Mouse (Mus musculus) splenic B cell, adult 2 months (primary cell): ENCODE measurements around the gene Arhgap28.

Experiments used
- DNase-seq: peaks from one replicate; pipeline ENCODE4 v3.0.0-alpha.2; 2011; ENCODE audit warnings: low read depth, low spot score
- H3K27me3 ChIP-seq: 2 replicates; pipeline ENCODE4 v1.6.1; 2012; ENCODE audit warnings: mild to moderate bottlenecking, low read length, moderate library complexity, mixed read lengths; ENCODE audit not compliant: control insufficient read depth, poor library complexity, insufficient read depth, severe bottlenecking
- H3K36me3 ChIP-seq: 2 replicates; pipeline ENCODE4 v1.6.1; 2012; ENCODE audit warnings: mild to moderate bottlenecking, low read length, moderate library complexity, mixed read lengths; ENCODE audit not compliant: control insufficient read depth, poor library complexity, insufficient read depth, severe bottlenecking

Gene Arhgap28

GRCm38 (mm10) chr17:67966853-67967540 is 36.9 kb downstream of the Arhgap28 start:
- no peaks in the 10 kb centered on the region for H3K27me3 ChIP-seq

GRCm38 (mm10) chr17:67962858-67963257 is 41.1 kb downstream of the Arhgap28 start:
- Histone ChIP-seq H3K36me3 (no peaks in the 10 kb centered on the region), H3K27me3 (no peaks in the 10 kb centered on the region)
- no peak for DNase-seq

More at GRCm38 (mm10) chr17:67966853-67967540, 36.9 kb downstream of the Arhgap28 start:
- DNase-seq, result no peak
- H3K36me3 ChIP-seq, result no peaks in the 10 kb centered on the region

GRCm38 (mm10) chr17:67962020-67962419 is 41.9 kb downstream of the Arhgap28 start:
- DNase-seq, result no peak
- Histone ChIP-seq H3K36me3 (no peaks in the 10 kb centered on the region), H3K27me3 (no peaks in the 10 kb centered on the region)

- Histone ChIP-seq H3K36me3 (no peaks in the 10 kb centered on the region), H3K27me3 (no peaks in the 10 kb centered on the region)
- no peak for DNase-seq
These were observed 45.0 kb downstream of the Arhgap28 start for GRCm38 (mm10) chr17:67958909-67959308.

- Histone ChIP-seq H3K36me3 (no peaks in the 10 kb centered on the region), H3K27me3 (no peaks in the 10 kb centered on the region)
- no peak for DNase-seq
These were observed 46.3 kb downstream of the Arhgap28 start for GRCm38 (mm10) chr17:67957603-67958002.

- Histone ChIP-seq H3K27me3 (no peaks in the 10 kb centered on the region), H3K36me3 (no peaks in the 10 kb centered on the region)
- no peak for DNase-seq
These were observed 47.8 kb downstream of the Arhgap28 start for GRCm38 (mm10) chr17:67955876-67956690.

- no peaks in the 10 kb centered on the region for H3K36me3 ChIP-seq
- no peaks in the 10 kb centered on the region for H3K27me3 ChIP-seq
- no peak for DNase-seq
These were observed 49.0 kb downstream of the Arhgap28 start for GRCm38 (mm10) chr17:67954961-67955360.

- no peak for DNase-seq
- Histone ChIP-seq H3K27me3 (no peaks in the 10 kb centered on the region), H3K36me3 (no peaks in the 10 kb centered on the region)
These were observed 53.3 kb downstream of the Arhgap28 start for GRCm38 (mm10) chr17:67950523-67951213.

GRCm38 (mm10) chr17:67948601-67949000 is 55.3 kb downstream of the Arhgap28 start:
- no peak for DNase-seq
- no peaks in the 10 kb centered on the region for H3K27me3 ChIP-seq
- H3K36me3 ChIP-seq, result no peaks in the 10 kb centered on the region

- no peak for DNase-seq
- no peaks in the 10 kb centered on the region for H3K27me3 ChIP-seq
These were observed 58.5 kb downstream of the Arhgap28 start for GRCm38 (mm10) chr17:67945453-67945852.

GRCm38 (mm10) chr17:67944256-67944655 is 59.7 kb downstream of the Arhgap28 start:
- H3K27me3 ChIP-seq, result no peaks in the 10 kb centered on the region
- no peak for DNase-seq
- H3K36me3 ChIP-seq, result no peaks in the 10 kb centered on the region

More at GRCm38 (mm10) chr17:67945453-67945852, 58.5 kb downstream of the Arhgap28 start:
- no peaks in the 10 kb centered on the region for H3K36me3 ChIP-seq

GRCm38 (mm10) chr17:67941026-67941425 is 62.9 kb downstream of the Arhgap28 start:
- no peak for DNase-seq
- Histone ChIP-seq H3K27me3 (no peaks in the 10 kb centered on the region), H3K36me3 (no peaks in the 10 kb centered on the region)

- no peak for DNase-seq
- Histone ChIP-seq H3K36me3 (no peaks in the 10 kb centered on the region), H3K27me3 (no peaks in the 10 kb centered on the region)
These were observed 66.9 kb downstream of the Arhgap28 start for GRCm38 (mm10) chr17:67937050-67937449.

GRCm38 (mm10) chr17:67935556-67935955 is 68.4 kb downstream of the Arhgap28 start:
- no peaks in the 10 kb centered on the region for H3K36me3 ChIP-seq
- no peak for DNase-seq
- no peaks in the 10 kb centered on the region for H3K27me3 ChIP-seq

GRCm38 (mm10) chr17:67931396-67931795 is 72.5 kb downstream of the Arhgap28 start:
- H3K27me3 ChIP-seq, result no peaks in the 10 kb centered on the region
- DNase-seq, result no peak
- H3K36me3 ChIP-seq, result no peaks in the 10 kb centered on the region
